Mouse (Mus musculus): ENCODE results near the gene Ndufv2. TPM values are rescaled to one million over a fixed set of nuclear protein-coding genes. Genes with fewer than 3 reads are reported as not detected.
A peak's percentile ranks its signal among the peaks of the same experiment; 100 is the strongest.

Gene Ndufv2
- 141 and 150 TPM in 2 replicates for polyA plus RNA-seq (2012; ENCODE audit: insufficient read depth, insufficient read length, missing spikeins)

DNA sequence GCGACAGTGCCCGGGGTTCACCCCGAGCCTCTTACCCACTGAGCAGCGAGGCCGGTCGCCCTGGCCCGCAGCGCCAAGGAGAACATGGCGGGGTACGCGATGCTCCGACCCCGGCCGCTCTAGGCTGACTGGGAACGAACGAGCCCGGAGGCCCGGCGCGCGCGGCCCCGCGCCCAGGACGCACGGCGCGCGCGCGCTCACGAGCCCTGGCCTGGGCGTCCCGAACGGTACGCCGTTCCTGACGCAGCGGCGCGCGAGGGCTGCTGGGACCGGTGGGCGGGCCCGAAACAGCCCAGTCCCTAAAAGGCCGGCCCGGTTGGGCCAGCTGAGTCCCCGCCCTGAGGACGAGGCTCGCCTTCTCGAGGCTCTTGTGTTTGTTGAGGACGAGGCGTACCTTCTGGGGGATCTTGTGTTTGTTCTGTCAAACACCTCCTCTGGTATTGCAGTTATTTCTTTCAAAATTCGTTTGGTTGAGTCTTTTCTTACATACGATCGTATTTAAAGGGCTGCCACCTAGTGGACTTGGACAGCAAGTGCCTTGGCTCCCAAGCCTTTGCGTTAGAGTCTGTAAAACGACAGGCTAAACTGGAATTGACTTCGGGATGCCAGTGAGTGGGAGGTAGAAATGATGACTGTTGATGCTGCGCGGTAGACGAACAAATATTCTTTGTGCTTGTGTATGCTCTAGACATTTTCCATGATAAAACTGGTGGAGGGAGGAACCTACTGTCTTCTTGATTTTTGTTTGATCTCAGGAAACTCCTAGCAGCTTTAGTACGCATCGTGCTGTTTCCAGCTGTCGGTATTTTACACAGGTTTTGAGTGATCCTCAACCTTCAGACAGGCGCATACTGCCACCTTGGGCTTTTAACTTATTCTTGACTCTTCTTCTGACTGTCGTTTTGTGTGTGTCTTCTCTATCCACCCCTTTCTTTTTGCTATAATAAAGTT lies at the start of gene Ndufv2:
TSS of gene Ndufv2 (minus strand) at position 180 of the 951 bp plus-strand sequence.
- TF ChIP-seq CTCF (IDR thresholded peaks at IDR 0.05; ENCODE audit: low read depth, low read length) (peak; percentile 75), POLR2A (IDR thresholded peaks at IDR 0.05; ENCODE audit: borderline replicate concordance, low read depth, low read length) (no peak; the same call in 1 of the 2 replicates)
- peaks cover 14% of the 10 kb centered on the region for H3K4me1 ChIP-seq (ENCODE audit: control insufficient read depth, insufficient read depth, low read length)
- peak within 1 kb of the TSS; percentile 96 for H3K4me3 ChIP-seq (ENCODE audit: insufficient read depth, low read length)
- H3K27ac ChIP-seq (ENCODE audit: insufficient read depth, low read depth, low read length): peak within 1 kb of the TSS; percentile 78

DNA sequence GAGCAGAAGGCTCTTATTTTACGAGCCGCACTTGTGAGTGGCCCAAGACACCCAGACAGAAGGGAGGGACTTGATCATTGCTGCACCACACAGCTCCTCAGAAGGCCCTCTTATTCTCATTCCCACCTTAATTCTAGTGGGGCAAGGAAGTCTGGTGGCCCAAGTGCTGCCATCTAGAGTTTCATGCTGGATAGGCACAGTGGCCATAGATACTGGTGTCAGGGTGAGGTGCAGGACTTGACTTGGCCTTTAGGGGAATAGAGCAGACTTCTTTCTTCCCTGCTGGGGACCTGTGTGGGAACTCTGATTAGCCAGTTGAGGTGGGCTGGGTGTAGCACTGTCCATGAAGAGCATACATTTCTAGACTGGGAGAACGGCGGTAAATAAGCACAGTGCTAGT lies 29.9 kb upstream of the Ndufv2 start:
- peaks cover 5% of the 10 kb centered on the region; the same call in 1 of the 2 replicates for H3K4me1 ChIP-seq (ENCODE audit: control insufficient read depth, insufficient read depth, low read length)
- no peak overlapping the region for H3K27ac ChIP-seq (ENCODE audit: insufficient read depth, low read depth, low read length)
- TF ChIP-seq CTCF (IDR thresholded peaks at IDR 0.05; ENCODE audit: low read depth, low read length): peak; percentile 17; the same call in 1 of the 2 replicates
- TF ChIP-seq POLR2A (IDR thresholded peaks at IDR 0.05; ENCODE audit: borderline replicate concordance, low read depth, low read length): no peak
- no peak overlapping the region for H3K4me3 ChIP-seq (ENCODE audit: insufficient read depth, low read length)

DNA sequence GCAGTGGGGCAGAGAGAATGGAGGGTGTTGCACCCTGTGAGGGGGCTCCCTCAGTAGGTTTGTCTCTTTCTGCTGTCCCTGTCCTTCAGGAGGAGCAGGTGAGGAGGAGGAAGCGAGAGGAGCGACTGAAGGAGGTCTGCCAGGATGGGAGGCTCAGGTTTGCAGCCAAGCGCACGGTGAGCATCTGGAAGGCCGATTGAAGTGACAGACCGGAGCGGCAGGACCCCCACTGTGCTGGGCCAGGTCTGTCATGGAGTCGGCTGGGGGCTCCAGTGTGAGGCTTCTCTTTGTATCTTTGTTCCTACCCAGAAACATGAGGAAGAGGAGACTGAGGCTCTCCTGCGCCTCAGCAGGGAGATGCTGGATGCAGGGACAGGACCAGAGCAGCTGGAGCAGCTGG lies 29.0 kb upstream of the Ndufv2 start:
- Histone ChIP-seq H3K4me3 (ENCODE audit: insufficient read depth, low read length) (no peak overlapping the region), H3K27ac (ENCODE audit: insufficient read depth, low read depth, low read length) (no peak overlapping the region), H3K4me1 (ENCODE audit: control insufficient read depth, insufficient read depth, low read length) (peaks cover 6% of the 10 kb centered on the region)
- TF ChIP-seq CTCF (IDR thresholded peaks at IDR 0.05; ENCODE audit: low read depth, low read length): no peak
- TF ChIP-seq POLR2A (IDR thresholded peaks at IDR 0.05; ENCODE audit: borderline replicate concordance, low read depth, low read length): no peak

DNA sequence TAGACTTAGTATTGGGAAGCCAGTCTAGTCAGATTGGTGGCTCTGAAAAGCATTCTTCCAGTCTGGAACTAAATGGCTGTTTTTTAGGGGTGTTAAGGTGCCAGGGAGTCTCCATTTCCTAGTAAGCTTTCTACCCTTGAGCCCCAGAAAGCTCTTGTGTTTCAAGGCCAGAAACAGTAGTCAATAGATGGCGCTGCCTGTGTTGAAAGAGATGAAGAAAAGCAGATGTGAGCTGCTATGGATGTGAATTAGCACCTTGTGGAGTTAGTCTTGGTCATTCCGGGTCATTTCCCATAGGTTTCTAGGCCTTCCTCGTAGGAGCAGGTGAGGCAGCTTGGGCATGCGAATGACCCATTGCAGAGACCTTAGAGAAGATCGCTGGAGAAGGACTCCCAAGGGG lies 23.9 kb upstream of the Ndufv2 start:
- Histone ChIP-seq H3K4me1 (ENCODE audit: control insufficient read depth, insufficient read depth, low read length) (peaks cover 23% of the 10 kb centered on the region), H3K27ac (ENCODE audit: insufficient read depth, low read depth, low read length) (no peak overlapping the region), H3K4me3 (ENCODE audit: insufficient read depth, low read length) (no peak overlapping the region)
- TF ChIP-seq POLR2A (IDR thresholded peaks at IDR 0.05; ENCODE audit: borderline replicate concordance, low read depth, low read length) (no peak), CTCF (IDR thresholded peaks at IDR 0.05; ENCODE audit: low read depth, low read length) (no peak)

DNA sequence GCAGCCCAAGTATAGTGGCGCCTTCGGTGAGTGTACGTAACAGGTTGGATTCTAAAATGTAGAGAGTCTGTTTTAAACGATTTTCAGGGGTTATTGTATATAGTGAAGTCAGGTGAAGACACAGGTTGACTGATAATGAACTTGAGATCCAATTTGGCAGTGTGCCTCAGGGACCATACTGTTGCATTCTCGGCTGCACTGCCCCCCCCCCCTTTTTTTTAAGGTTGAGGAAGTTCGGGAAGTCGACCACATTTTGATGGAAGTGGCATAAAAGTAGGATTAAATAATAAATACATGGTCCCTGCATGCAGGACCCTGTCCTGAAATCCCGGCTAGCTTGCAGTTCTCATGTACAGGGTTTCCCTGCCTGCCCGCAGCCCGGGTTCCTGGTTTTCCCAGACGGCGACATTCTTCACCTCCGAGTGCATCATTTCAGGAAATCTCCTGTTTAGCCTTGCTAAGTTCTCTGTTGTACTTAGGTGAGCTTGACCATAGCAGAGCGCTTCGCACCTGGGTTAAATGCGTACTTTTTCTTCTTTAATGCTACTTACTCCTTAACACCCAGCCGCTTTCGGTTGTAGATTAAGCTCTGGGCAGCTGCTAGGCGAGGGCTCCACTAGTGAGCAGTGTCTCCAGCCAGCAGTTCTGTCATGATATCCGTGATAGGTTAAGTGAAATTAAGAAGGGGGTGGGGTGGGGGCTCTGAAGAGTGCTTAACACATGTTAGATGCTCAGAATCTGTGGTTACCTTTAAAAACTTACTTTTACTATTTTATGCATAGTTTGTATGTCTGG lies 22.7 kb upstream of the Ndufv2 start:
- Histone ChIP-seq H3K4me1 (ENCODE audit: control insufficient read depth, insufficient read depth, low read length) (peaks cover 21% of the 10 kb centered on the region), H3K4me3 (ENCODE audit: insufficient read depth, low read length) (peak overlapping the region; percentile 97), H3K27ac (ENCODE audit: insufficient read depth, low read depth, low read length) (peak overlapping the region; percentile 93)
- TF ChIP-seq POLR2A (IDR thresholded peaks at IDR 0.05; ENCODE audit: borderline replicate concordance, low read depth, low read length) (no peak), CTCF (IDR thresholded peaks at IDR 0.05; ENCODE audit: low read depth, low read length) (no peak)

DNA sequence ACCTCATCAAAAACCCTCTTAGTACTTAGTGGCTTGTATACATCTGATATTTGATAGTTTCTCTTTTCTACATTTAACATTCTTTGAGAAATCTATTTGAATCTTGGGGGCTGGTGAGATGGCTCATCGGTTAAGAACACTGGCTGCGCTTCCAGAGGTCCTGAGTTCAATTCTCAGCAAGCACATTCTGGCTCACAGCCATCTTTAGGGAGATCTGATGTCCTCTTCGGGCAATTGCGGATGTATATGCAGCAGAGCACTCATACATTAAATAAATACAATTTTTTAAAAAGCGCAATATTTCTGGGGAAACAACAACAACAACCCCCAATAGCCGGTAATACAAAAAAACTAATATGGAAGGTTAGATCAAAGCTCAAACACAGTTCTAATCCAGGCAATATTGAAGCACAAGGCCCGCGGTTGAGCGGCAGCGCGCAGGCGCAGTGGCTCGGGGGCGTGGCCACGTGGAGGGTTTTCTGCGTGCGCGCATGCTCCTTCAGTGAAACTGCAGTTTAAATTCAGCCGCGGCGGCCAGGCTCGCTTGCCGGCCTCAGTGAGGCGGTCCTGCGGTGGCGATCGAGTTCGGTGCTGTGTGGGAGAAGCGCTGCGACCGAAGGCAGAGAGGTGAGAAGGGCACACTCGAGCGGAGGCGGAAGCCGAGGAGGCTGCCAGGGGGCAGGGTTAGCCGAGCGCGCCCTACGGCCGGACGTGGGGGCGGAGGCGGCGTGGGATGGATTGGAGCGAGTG lies 21.9 kb upstream of the Ndufv2 start, which contains the start of gene Ddx11:
TSS of gene Ddx11 (plus strand) at position 455 of the 750 bp plus-strand sequence.
- no peak for TF ChIP-seq CTCF (IDR thresholded peaks at IDR 0.05; ENCODE audit: low read depth, low read length)
- no peak for TF ChIP-seq POLR2A (IDR thresholded peaks at IDR 0.05; ENCODE audit: borderline replicate concordance, low read depth, low read length)
- H3K4me3 ChIP-seq (ENCODE audit: insufficient read depth, low read length): peak within 1 kb of the TSS; percentile 97
- peak within 1 kb of the TSS; percentile 93 for H3K27ac ChIP-seq (ENCODE audit: insufficient read depth, low read depth, low read length)
- peaks cover 18% of the 10 kb centered on the region for H3K4me1 ChIP-seq (ENCODE audit: control insufficient read depth, insufficient read depth, low read length)

DNA sequence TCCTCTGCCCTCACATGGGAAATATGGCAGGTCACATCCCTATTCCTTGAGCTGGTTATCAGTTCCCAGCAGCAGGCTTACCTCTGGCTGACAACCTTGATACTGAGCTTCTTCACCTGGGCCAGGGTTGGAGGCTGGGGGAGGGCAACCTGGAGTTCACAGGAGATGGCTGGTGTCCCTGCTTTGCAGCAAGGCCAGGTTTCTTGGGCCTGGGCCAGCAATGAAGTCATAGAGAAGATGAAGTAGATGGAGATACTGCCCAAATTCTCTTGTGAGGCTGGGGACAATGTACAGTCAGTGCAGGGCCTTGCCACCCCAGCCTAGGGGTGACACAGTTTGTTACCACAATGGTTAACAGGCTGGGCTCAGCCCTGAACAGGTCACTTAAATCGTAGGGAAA lies 19.3 kb upstream of the Ndufv2 start:
- no peak overlapping the region for H3K4me3 ChIP-seq (ENCODE audit: insufficient read depth, low read length)
- TF ChIP-seq POLR2A (IDR thresholded peaks at IDR 0.05; ENCODE audit: borderline replicate concordance, low read depth, low read length): no peak
- TF ChIP-seq CTCF (IDR thresholded peaks at IDR 0.05; ENCODE audit: low read depth, low read length): no peak
- no peak overlapping the region for H3K27ac ChIP-seq (ENCODE audit: insufficient read depth, low read depth, low read length)
- H3K4me1 ChIP-seq (ENCODE audit: control insufficient read depth, insufficient read depth, low read length): peaks cover 18% of the 10 kb centered on the region

DNA sequence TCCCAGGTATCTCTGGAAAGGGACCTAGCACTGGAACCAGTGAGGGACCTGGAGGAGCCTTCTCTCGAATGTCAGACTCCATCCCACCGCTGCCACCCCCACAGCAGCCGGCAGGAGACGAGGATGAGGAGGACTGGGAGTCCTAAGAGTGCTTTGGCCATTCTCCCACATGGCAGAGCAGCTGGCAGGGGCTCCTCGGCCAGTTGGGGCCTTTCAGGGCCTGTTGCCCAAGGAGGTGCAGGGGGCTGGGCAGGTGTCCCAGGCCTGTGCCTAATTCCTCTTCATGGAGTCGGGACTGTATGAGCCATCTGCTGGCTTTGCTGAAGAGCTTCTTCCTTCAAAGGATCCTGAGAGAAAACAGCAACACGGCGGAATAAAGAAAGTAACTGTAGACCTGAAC lies 17.6 kb upstream of the Ndufv2 start:
- H3K4me3 ChIP-seq (ENCODE audit: insufficient read depth, low read length): no peak overlapping the region
- TF ChIP-seq POLR2A (IDR thresholded peaks at IDR 0.05; ENCODE audit: borderline replicate concordance, low read depth, low read length) (no peak), CTCF (IDR thresholded peaks at IDR 0.05; ENCODE audit: low read depth, low read length) (no peak)
- peaks cover 16% of the 10 kb centered on the region for H3K4me1 ChIP-seq (ENCODE audit: control insufficient read depth, insufficient read depth, low read length)
- no peak overlapping the region for H3K27ac ChIP-seq (ENCODE audit: insufficient read depth, low read depth, low read length)

DNA sequence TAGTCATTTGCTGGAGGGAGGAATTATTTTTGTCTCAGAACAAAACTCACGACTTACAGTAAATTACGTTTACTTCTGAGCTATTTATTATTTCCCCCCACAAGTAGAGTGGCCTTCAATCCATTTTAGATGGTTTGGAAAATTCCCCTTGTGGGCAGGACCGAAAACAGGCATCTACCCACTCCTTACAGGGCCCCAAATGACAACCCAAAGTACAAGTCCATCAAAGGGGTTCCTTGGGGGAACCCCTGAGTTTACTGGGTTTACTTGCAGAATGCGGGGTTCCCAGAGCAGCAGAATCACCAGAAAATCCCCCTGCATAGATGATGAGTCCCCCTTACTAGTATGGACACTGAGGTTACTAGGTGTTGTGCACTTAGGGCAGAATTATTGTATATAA lies 10.8 kb upstream of the Ndufv2 start:
- TF ChIP-seq POLR2A (IDR thresholded peaks at IDR 0.05; ENCODE audit: borderline replicate concordance, low read depth, low read length) (no peak), CTCF (IDR thresholded peaks at IDR 0.05; ENCODE audit: low read depth, low read length) (no peak)
- no peak overlapping the region for H3K27ac ChIP-seq (ENCODE audit: insufficient read depth, low read depth, low read length)
- H3K4me3 ChIP-seq (ENCODE audit: insufficient read depth, low read length): peak overlapping the region; percentile 63
- H3K4me1 ChIP-seq (ENCODE audit: control insufficient read depth, insufficient read depth, low read length): peaks cover 13% of the 10 kb centered on the region
